In the genomic region with DNA sequence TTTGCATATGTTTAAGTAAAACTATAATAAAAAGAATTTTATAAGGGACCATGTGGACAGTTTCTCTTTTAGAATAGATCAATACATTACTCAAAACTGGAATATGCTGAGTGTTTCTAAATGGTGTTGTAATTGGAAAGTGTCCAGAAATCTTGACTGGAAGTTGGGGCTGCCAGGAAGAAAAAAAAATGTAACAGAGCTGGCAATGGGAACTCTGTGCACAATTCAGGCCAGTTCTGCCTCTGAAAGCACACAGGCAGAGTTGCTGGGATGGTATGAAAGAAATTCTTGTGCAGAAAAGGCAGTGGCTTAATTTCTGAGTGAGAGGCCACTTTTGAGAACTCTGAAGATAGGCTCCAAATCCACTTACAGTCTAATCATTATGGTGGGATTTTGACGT, we compare ENCODE assay signal across 16 mouse cellular contexts. TPM values are rescaled to one million over a fixed set of nuclear protein-coding genes. Genes with fewer than 3 reads are reported as not detected.
DNase-seq lines count a peak whose midpoint lies in the region; ATAC-seq lines count a peak whose summit lies in the region.
"Had no signal": no experiment of that assay in that cellular context is flagged by ENCODE, and none has a peak within 500 bp of the region (broad histone marks: within the 10 kb centered on the region; RNA-seq: fewer than 3 reads in every experiment).

No protein-coding gene starts in this region.

- H3K36me3 ChIP-seq in embryonic facial prominence, embryonic 12.5 days = no peaks in the 10 kb centered on the region
- no peaks in the 10 kb centered on the region for H3K36me3 ChIP-seq in embryonic facial prominence, embryonic 10.5 days (replicated peaks)
- H3K36me3 ChIP-seq in kidney, embryonic 16.5 days (ENCODE audit: insufficient read depth, low read length) = no peaks in the 10 kb centered on the region
- no peaks in the 10 kb centered on the region for H3K36me3 ChIP-seq in kidney, embryonic 15.5 days
- no peaks in the 10 kb centered on the region for H3K36me3 ChIP-seq in stomach, embryonic 16.5 days (ENCODE audit: control insufficient read depth, insufficient read depth, low read length)
- H3K36me3 ChIP-seq: embryonic facial prominence, embryonic 15.5 days; neural tube, embryonic 15.5 days had no signal

- H3K9me3 ChIP-seq in embryonic facial prominence, embryonic 12.5 days = no peaks in the 10 kb centered on the region
- H3K9me3 ChIP-seq in embryonic facial prominence, embryonic 10.5 days = no peaks in the 10 kb centered on the region
- no peaks in the 10 kb centered on the region for H3K9me3 ChIP-seq in kidney, embryonic 16.5 days (ENCODE audit: low read length)
- H3K9me3 ChIP-seq in kidney, embryonic 15.5 days (replicated peaks) = no peaks in the 10 kb centered on the region
- no peaks in the 10 kb centered on the region for H3K9me3 ChIP-seq in stomach, embryonic 16.5 days (replicated peaks; ENCODE audit: control insufficient read depth, low read length)
- H3K9me3 ChIP-seq: embryonic facial prominence, embryonic 15.5 days; neural tube, embryonic 15.5 days had no signal

- H3K4me1 ChIP-seq in embryonic facial prominence, embryonic 12.5 days = peaks cover 3% of the 10 kb centered on the region; the same call in 1 of the 2 replicates
- no peaks in the 10 kb centered on the region; the same call in 1 of the 2 replicates for H3K4me1 ChIP-seq in embryonic facial prominence, embryonic 10.5 days
- no peaks in the 10 kb centered on the region for H3K4me1 ChIP-seq in kidney, embryonic 16.5 days (ENCODE audit: insufficient read depth, low read length)
- H3K4me1 ChIP-seq in kidney, embryonic 15.5 days = no peaks in the 10 kb centered on the region
- H3K4me1 ChIP-seq in stomach, embryonic 16.5 days (ENCODE audit: control insufficient read depth, insufficient read depth, low read length) = no peaks in the 10 kb centered on the region
- H3K4me1 ChIP-seq: embryonic facial prominence, embryonic 15.5 days; neural tube, embryonic 15.5 days had no signal

- 0 out of 2 replicates have a peak overlapping the region, but pooled peaks have one; percentile 17 for H3K27ac ChIP-seq in embryonic facial prominence, embryonic 12.5 days
- H3K27ac ChIP-seq in embryonic facial prominence, embryonic 10.5 days (replicated peaks) = no peak overlapping the region
- H3K27ac ChIP-seq in kidney, embryonic 16.5 days (ENCODE audit: low read length) = 0 out of 2 replicates have a peak overlapping the region, but pooled peaks have one; percentile 29
- no peak overlapping the region; the same call in 1 of the 2 replicates for H3K27ac ChIP-seq in kidney, embryonic 15.5 days
- H3K27ac ChIP-seq in stomach, embryonic 16.5 days (ENCODE audit: low read length) = 0 out of 2 replicates have a peak overlapping the region, but pooled peaks have one; percentile 27
- H3K27ac ChIP-seq: embryonic facial prominence, embryonic 15.5 days; neural tube, embryonic 15.5 days had no signal

- no peak overlapping the region for H3K4me2 ChIP-seq in embryonic facial prominence, embryonic 12.5 days (replicated peaks)
- H3K4me2 ChIP-seq in kidney, embryonic 16.5 days (replicated peaks; ENCODE audit: low read depth, low read length) = no peak overlapping the region
- H3K4me2 ChIP-seq in kidney, embryonic 15.5 days = no peak overlapping the region
- H3K4me2 ChIP-seq in stomach, embryonic 16.5 days (ENCODE audit: low read depth, low read length) = no peak overlapping the region
- H3K4me2 ChIP-seq: embryonic facial prominence, embryonic 15.5 days; neural tube, embryonic 15.5 days had no signal

- no peak for ATAC-seq in embryonic facial prominence, embryonic 12.5 days (ENCODE audit: insufficient number of reproducible peaks, insufficient read depth, low FRiP score, low TSS enrichment)
- no peak for ATAC-seq in kidney, embryonic 16.5 days (ENCODE audit: low FRiP score, low TSS enrichment)
- ATAC-seq in kidney, embryonic 15.5 days (replicated peaks; ENCODE audit: low FRiP score) = no peak
- peak; percentile 50; the same call in 1 of the 2 replicates for ATAC-seq in stomach, embryonic 16.5 days (ENCODE audit: insufficient read depth, low FRiP score)

- no peak for DNase-seq in embryonic facial prominence, embryonic 10.5 days (ENCODE audit: low spot score)
- peak; percentile 23 to 27 for DNase-seq in right cerebral cortex, postnatal 10 days (ENCODE audit: low spot score in 2 of 2)
- no peak for DNase-seq in right cerebral cortex, postnatal 25 days
- DNase-seq in layer of hippocampus, postnatal 36 days = no peak
- DNase-seq: adrenal gland, postnatal 14 days; cerebellum, postnatal 14 days; heart, adult 11 months; retina, postnatal 1 day had no signal

- WGBS in embryonic facial prominence, embryonic 12.5 days = 24% methylated on average over 1 of the region's 1 CpGs
- WGBS in embryonic facial prominence, embryonic 10.5 days = 39% methylated on average over 1 of the region's 1 CpGs
- WGBS in kidney, embryonic 16.5 days = 65% methylated on average over 1 of the region's 1 CpGs
- WGBS in kidney, embryonic 15.5 days = 53% methylated on average over 1 of the region's 1 CpGs
- 27% methylated on average over 1 of the region's 1 CpGs for WGBS in stomach, embryonic 16.5 days

- H3K27me3 ChIP-seq in embryonic facial prominence, embryonic 12.5 days = no peaks in the 10 kb centered on the region
- H3K27me3 ChIP-seq in embryonic facial prominence, embryonic 10.5 days (replicated peaks; ENCODE audit: low read depth, poor library complexity, severe bottlenecking) = no peaks in the 10 kb centered on the region
- H3K27me3 ChIP-seq in kidney, embryonic 16.5 days (ENCODE audit: insufficient read depth, low read length) = no peaks in the 10 kb centered on the region
- H3K27me3 ChIP-seq in kidney, embryonic 15.5 days = no peaks in the 10 kb centered on the region
- H3K27me3 ChIP-seq in stomach, embryonic 16.5 days (ENCODE audit: control insufficient read depth, insufficient read depth, low read length) = no peaks in the 10 kb centered on the region
- H3K27me3 ChIP-seq: embryonic facial prominence, embryonic 15.5 days; neural tube, embryonic 15.5 days had no signal

- H3K9ac ChIP-seq in embryonic facial prominence, embryonic 12.5 days = no peak overlapping the region
- no peak overlapping the region for H3K9ac ChIP-seq in kidney, embryonic 16.5 days (replicated peaks; ENCODE audit: low read length)
- H3K9ac ChIP-seq in kidney, embryonic 15.5 days = no peak overlapping the region
- no peak overlapping the region for H3K9ac ChIP-seq in stomach, embryonic 16.5 days (ENCODE audit: low read length)
- H3K9ac ChIP-seq: embryonic facial prominence, embryonic 15.5 days; neural tube, embryonic 15.5 days had no signal

- H3K4me3 ChIP-seq in embryonic facial prominence, embryonic 12.5 days = no peak overlapping the region
- no peak overlapping the region for H3K4me3 ChIP-seq in embryonic facial prominence, embryonic 10.5 days
- H3K4me3 ChIP-seq in kidney, embryonic 16.5 days (ENCODE audit: low read length) = no peak overlapping the region
- H3K4me3 ChIP-seq in kidney, embryonic 15.5 days (replicated peaks) = no peak overlapping the region
- no peak overlapping the region for H3K4me3 ChIP-seq in stomach, embryonic 16.5 days (replicated peaks; ENCODE audit: low read length)
- H3K4me3 ChIP-seq: embryonic facial prominence, embryonic 15.5 days; neural tube, embryonic 15.5 days had no signal

RNA-seq across cellular contexts. Expression of gene Vwc2, which starts 11.4 kb away (rescaled TPM):
- polyA plus RNA-seq in embryonic facial prominence, embryonic 12.5 days (2016; fragmentation: Nextera tagmentation; extraction: Ambion mirVana) = 3.2 and 3.9 TPM in 2 replicates
- polyA plus RNA-seq in embryonic facial prominence, embryonic 10.5 days (2016; fragmentation: Nextera tagmentation; extraction: Ambion mirVana) = 1.0 and 1.7 TPM in 2 replicates
- 1.1 and 1.2 TPM in 2 replicates for polyA plus RNA-seq in kidney, embryonic 16.5 days (2015; fragmentation: Nextera tagmentation; extraction: Ambion mirVana)
- 0.86 and 1.3 TPM in 2 replicates for polyA plus RNA-seq in kidney, embryonic 15.5 days (2015; fragmentation: Nextera tagmentation; extraction: Ambion mirVana)
- polyA plus RNA-seq in stomach, embryonic 16.5 days (2015; fragmentation: Nextera tagmentation; extraction: Ambion mirVana) = 0.76 and 1.1 TPM in 2 replicates
- total RNA-seq in layer of hippocampus, postnatal 36 days (2021) = 1 to 10 TPM; 5.0 to 6.0 TPM
- total RNA-seq: adrenal gland, postnatal 14 days; megakaryocyte progenitor cell, adult 5-6 weeks; monocyte, adult 5-6 weeks had no signal

Comparison
In these comparisons a context has a peak if more than half of its experiments do, and no peak if none do; other contexts are left out.
1. H3K27ac ChIP-seq: peak in embryonic facial prominence, embryonic 12.5 days (single experiment), kidney, embryonic 16.5 days (single experiment) and stomach, embryonic 16.5 days (single experiment); none in embryonic facial prominence, embryonic 10.5 days (single experiment) and kidney, embryonic 15.5 days (single experiment).
2. DNase-seq: peak in right cerebral cortex, postnatal 10 days (2 of 2); none in embryonic facial prominence, embryonic 10.5 days (single experiment), right cerebral cortex, postnatal 25 days (single experiment) and layer of hippocampus, postnatal 36 days (0 of 2).